In the genomic region with DNA sequence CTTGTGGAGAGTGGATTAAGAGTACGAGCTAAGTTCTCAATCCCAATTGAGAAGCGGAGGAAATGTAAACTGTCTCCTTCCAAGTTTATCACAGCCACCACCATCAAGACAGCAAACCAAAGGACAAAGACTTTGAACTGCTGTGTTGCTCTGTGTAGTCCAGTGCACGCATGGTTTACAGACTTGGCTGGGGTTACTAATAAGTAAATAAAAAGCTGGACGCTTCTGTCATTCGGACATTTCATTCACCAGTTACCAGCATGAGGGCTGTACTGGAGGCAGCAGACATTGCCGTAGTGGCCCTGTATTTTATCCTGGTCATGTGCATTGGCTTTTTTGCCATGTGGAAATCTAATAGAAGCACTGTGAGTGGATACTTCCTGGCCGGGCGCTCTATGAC, we compare ENCODE assay signal across 34 mouse cellular contexts. TPM values are rescaled to one million over a fixed set of nuclear protein-coding genes. Genes with fewer than 3 reads are reported as not detected.
"Had no signal": no experiment of that assay in that cellular context is flagged by ENCODE, and none has a peak within 500 bp of the region (broad histone marks: within the 10 kb centered on the region; RNA-seq: fewer than 3 reads in every experiment).

No protein-coding gene starts in this region.

- H3K27me3 ChIP-seq: heart, embryonic 13.5 days; heart, embryonic 15.5 days; hindbrain, embryonic 13.5 days; hindbrain, embryonic 15.5 days; limb, embryonic 13.5 days; limb, embryonic 15.5 days had no signal

- H3K4me1 ChIP-seq: heart, embryonic 13.5 days; heart, embryonic 15.5 days; hindbrain, embryonic 15.5 days; limb, embryonic 13.5 days; limb, embryonic 15.5 days had no signal

- DNase-seq: forebrain, postnatal 0 days; gastrocnemius, postnatal 14 days; gastrocnemius, postnatal 36 days; heart, adult 2 months; heart, postnatal 14 days; heart, postnatal 36 days; kidney, adult 11 months; kidney, adult 8-10 months; kidney, postnatal 10 days; kidney, postnatal 25 days; layer of hippocampus, adult 9-11 months; layer of hippocampus, postnatal 36 days; left cerebral cortex, postnatal 4 days had no signal

- H3K9me3 ChIP-seq: heart, embryonic 13.5 days; heart, embryonic 15.5 days; hindbrain, embryonic 13.5 days; hindbrain, embryonic 15.5 days; limb, embryonic 13.5 days; limb, embryonic 15.5 days had no signal

- H3K27ac ChIP-seq: heart, adult 2 months; heart, embryonic 13.5 days; heart, embryonic 15.5 days; hindbrain, embryonic 13.5 days; hindbrain, embryonic 15.5 days; hindbrain, postnatal 0 days; limb, embryonic 13.5 days; limb, embryonic 15.5 days; liver, embryonic 14.5 days had no signal

- H3K4me2 ChIP-seq: heart, embryonic 11.5 days; heart, embryonic 13.5 days; heart, embryonic 15.5 days; hindbrain, embryonic 13.5 days; hindbrain, embryonic 15.5 days; limb, embryonic 13.5 days; limb, embryonic 15.5 days had no signal

- H3K9ac ChIP-seq: forebrain, postnatal 0 days; heart, embryonic 13.5 days; heart, embryonic 15.5 days; hindbrain, embryonic 13.5 days; hindbrain, embryonic 15.5 days; limb, embryonic 13.5 days; limb, embryonic 15.5 days; liver, embryonic 14.5 days had no signal

- H3K4me3 ChIP-seq: heart, adult 2 months; heart, embryonic 13.5 days; heart, embryonic 15.5 days; hindbrain, embryonic 13.5 days; hindbrain, embryonic 15.5 days; limb, embryonic 13.5 days; limb, embryonic 15.5 days had no signal

- ATAC-seq: forebrain, postnatal 0 days; hindbrain, postnatal 0 days; intestine, embryonic 16.5 days had no signal

RNA-seq across cellular contexts. Expression of gene Gm49711, which starts 18.7 kb away (rescaled TPM):
- total RNA-seq: forebrain, postnatal 0 days; gastrocnemius, adult 18-20 months; gastrocnemius, adult 8-10 months; gastrocnemius, postnatal 14 days; gastrocnemius, postnatal 36 days; heart, adult 2 months; heart, postnatal 14 days; heart, postnatal 36 days; hematopoietic stem cell, adult 5-6 weeks; hindbrain, postnatal 0 days; layer of hippocampus, adult 18-20 months; layer of hippocampus, postnatal 14 days; layer of hippocampus, postnatal 36 days; left cerebral cortex, adult 18-20 months; left cerebral cortex, postnatal 10 days; left cerebral cortex, postnatal 25 days had no signal
- polyA plus RNA-seq: heart, adult 2 months; heart, embryonic 15.5 days; intestine, embryonic 14.5 days; intestine, embryonic 16.5 days; large intestine, adult 2 months; limb, embryonic 11.5 days; liver, embryonic 14.5 days had no signal
